Mouse (Mus musculus) lung, embryonic 14.5 days (tissue): ENCODE data around the gene Zfp991. TPM values are rescaled to one million over a fixed set of nuclear protein-coding genes. Genes with fewer than 3 reads are reported as not detected.
"Not testable (repeated sequence)": the region's sequence is repeated elsewhere in the genome, so short reads cannot be mapped to it uniquely, and the experiment has no call there.

Source experiments
- ATAC-seq: fragments of 200-750 bp; cut with Nextera tagmentation; 2 replicates; pipeline ENCODE4 v1.8.0; 2017; ENCODE audit warnings: mild to moderate bottlenecking, moderate TSS enrichment, moderate library complexity; ENCODE audit not compliant: insufficient read depth
- DNase-seq: peaks from one replicate; pipeline ENCODE4 v3.0.0-alpha.2; 2015
- H3K27ac ChIP-seq: fragments of 300-500 bp; sonication (generic); 2 replicates; pipeline ENCODE4 v1.5.1; 2014; ENCODE audit warnings: low read depth, mild to moderate bottlenecking, moderate library complexity
- H3K27me3 ChIP-seq: fragments of 300-500 bp; sonication (generic); 2 replicates; pipeline ENCODE4 v1.6.1; 2014; ENCODE audit warnings: low read length, control low read depth; ENCODE audit not compliant: insufficient read depth
- H3K36me3 ChIP-seq: fragments of 300-500 bp; sonication (generic); 2 replicates; pipeline ENCODE4 v1.6.1; 2014; ENCODE audit warnings: control low read depth; ENCODE audit not compliant: insufficient read depth
- H3K4me1 ChIP-seq: fragments of 300-500 bp; sonication (generic); 2 replicates; pipeline ENCODE4 v1.6.1; 2014; ENCODE audit warnings: antibody characterized with exemption, control low read depth; ENCODE audit not compliant: insufficient read depth
- H3K4me2 ChIP-seq: fragments of 300-500 bp; sonication (generic); 2 replicates; pipeline ENCODE4 v1.6.1; 2014; ENCODE audit warnings: mild to moderate bottlenecking
- H3K4me3 ChIP-seq: fragments of 300-500 bp; sonication (generic); 2 replicates; pipeline ENCODE4 v1.5.1; 2014; ENCODE audit warnings: low read depth, low read length
- H3K9ac ChIP-seq: fragments of 300-500 bp; sonication (generic); 2 replicates; pipeline ENCODE4 v1.6.1; 2014
- H3K9me3 ChIP-seq: fragments of 300-500 bp; sonication (generic); 2 replicates; pipeline ENCODE4 v1.6.1; 2016; ENCODE audit warnings: low read depth, low read length, control low read depth
- WGBS: fragments of 180-500 bp; shearing (Covaris S2); extraction: QIAGEN DNeasy Blood & Tissue Kit; methylation state at CpG from one replicate; pipeline ENCODE4 v1.1.7; 2014; 5-methylcytosine and 5-hydroxymethylcytosine counted together
- polyA plus RNA-seq: library from polyadenylated mRNA; unstranded; fragments of >200 nt; fragmentation: Nextera tagmentation; extraction: Ambion mirVana; gene quantifications from 2 replicates; pipeline ENCODE4 v1.2.1, GENCODE M21; 2014

The Zfp991 gene
- 4.3 and 4.9 TPM in 2 replicates for polyA plus RNA-seq

- H3K4me3 ChIP-seq, H3K27me3 ChIP-seq, H3K9ac ChIP-seq, ATAC-seq, H3K36me3 ChIP-seq, H3K4me1 ChIP-seq, DNase-seq, H3K4me2 ChIP-seq, H3K27ac ChIP-seq: not testable (repeated sequence)
- 44% methylated on average over 2 of the region's 15 CpGs for WGBS
- H3K9me3 ChIP-seq = peaks cover 10% of the 10 kb centered on the region; the same call in 1 of the 2 replicates
These were observed at the start of gene Zfp991 for GRCm38 (mm10) chr4:147131837-147132459. Gene Zfp991, plus strand, starts transcription at chr4:147132038.

DNA sequence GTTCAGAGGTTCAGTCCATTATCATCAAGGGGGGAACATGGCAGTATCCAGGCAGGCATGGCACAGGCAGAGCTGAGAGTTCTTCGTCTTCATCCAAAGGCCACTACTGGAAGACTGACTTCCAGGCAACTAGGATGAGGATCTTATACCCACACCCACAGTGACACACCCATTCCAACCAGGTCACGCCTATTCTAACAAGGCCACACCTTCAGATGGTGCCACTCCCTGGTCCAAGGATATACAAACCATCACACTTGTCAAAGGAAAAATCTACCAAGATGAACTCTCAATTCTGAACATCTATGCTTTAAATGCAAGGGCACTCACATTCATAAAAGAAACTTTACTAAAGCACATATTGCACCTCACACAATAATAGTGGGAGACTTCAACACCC is 36.2 kb upstream of the Zfp991 start:
- ATAC-seq, H3K36me3 ChIP-seq, H3K9ac ChIP-seq, H3K4me2 ChIP-seq, H3K4me1 ChIP-seq, H3K27me3 ChIP-seq, DNase-seq, H3K27ac ChIP-seq, H3K9me3 ChIP-seq, H3K4me3 ChIP-seq: not testable (repeated sequence)
- 65% methylated on average over 2 of the region's 2 CpGs for WGBS

- H3K9ac ChIP-seq, H3K36me3 ChIP-seq, H3K9me3 ChIP-seq, H3K27ac ChIP-seq, H3K27me3 ChIP-seq, H3K4me1 ChIP-seq: not testable (repeated sequence)
- DNase-seq = peak; percentile 13
- peak overlapping the region; percentile 38 for H3K4me3 ChIP-seq
- peak overlapping the region; percentile 63 for H3K4me2 ChIP-seq
- under 1% methylated on average over 84 of the region's 109 CpGs for WGBS
- ATAC-seq = peak; percentile 80; the same call in 1 of the 2 replicates
These were observed 29.9 kb upstream of the Zfp991 start for GRCm38 (mm10) chr4:147101666-147102626.

DNA sequence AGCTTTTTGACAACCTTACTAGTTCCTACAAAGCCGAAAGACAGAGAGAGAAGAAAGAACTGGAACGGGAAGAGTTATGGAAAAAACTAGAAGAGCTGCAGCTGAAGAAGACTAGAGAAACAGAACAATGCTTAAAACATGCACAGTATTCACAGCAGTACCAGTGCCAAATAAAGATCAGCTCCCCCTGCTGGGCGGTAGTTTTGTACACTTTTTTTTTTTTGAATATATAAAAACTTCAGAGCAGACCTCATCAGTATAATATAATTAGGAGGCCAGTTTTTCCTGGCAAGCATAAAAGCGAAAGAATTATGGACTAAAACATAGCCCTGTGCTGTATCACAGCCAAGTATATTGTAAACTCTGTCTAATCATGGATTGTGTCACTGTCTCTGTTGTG is 28.0 kb upstream of the Zfp991 start:
- H3K4me3 ChIP-seq, H3K27me3 ChIP-seq, ATAC-seq, H3K27ac ChIP-seq, H3K36me3 ChIP-seq, H3K9me3 ChIP-seq, H3K4me1 ChIP-seq, H3K9ac ChIP-seq, H3K4me2 ChIP-seq: not testable (repeated sequence)
- 45% methylated on average over 4 of the region's 4 CpGs for WGBS
- peak; percentile 8 for DNase-seq

DNA sequence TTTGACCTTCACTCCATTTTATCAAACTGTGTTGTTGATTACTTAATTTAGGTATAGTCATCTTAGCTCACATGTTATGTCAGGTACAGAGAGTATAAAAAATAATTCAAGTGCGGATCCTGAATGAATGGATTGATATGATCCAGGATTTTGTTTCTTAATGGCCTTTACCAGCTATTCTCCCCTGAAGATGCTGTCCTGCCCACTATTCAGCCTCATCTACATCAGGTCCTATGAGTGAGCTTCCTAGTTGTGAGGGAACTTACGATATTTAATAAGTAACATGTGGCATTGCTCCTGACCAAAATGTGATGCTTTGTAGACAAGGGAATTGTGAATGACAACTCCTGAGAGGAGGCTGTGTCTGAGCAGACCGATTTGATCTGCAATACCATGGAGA is 14.0 kb upstream of the Zfp991 start:
- not testable (repeated sequence) for H3K4me1 ChIP-seq, ATAC-seq, H3K9me3 ChIP-seq, H3K27me3 ChIP-seq, H3K4me2 ChIP-seq, H3K36me3 ChIP-seq, H3K27ac ChIP-seq, H3K9ac ChIP-seq, H3K4me3 ChIP-seq
- peak; percentile 0 for DNase-seq
- WGBS = 70% methylated on average over 2 of the region's 3 CpGs

DNA sequence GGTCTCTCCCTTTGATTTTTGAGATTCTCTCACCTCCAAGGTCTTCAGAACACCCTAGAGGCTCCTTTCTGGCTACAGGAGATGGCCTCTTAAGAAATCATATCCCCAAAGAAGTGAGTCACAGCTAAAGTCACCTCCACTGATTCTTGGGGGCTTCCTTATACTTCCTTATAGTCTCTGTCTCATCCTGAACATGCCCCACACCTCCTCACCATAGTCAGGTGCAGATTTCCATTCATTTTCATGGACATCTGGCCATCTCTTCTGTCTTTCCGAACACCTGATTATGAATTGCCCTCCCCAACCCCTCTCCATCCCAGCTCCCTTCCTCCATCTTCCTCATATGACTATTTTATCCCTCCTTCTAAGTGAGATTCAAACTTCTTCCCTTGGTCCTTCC is 9.6 kb upstream of the Zfp991 start:
- DNase-seq = peak; percentile 0
- ATAC-seq, H3K36me3 ChIP-seq, H3K27me3 ChIP-seq, H3K4me2 ChIP-seq, H3K9ac ChIP-seq, H3K4me3 ChIP-seq, H3K4me1 ChIP-seq, H3K27ac ChIP-seq: not testable (repeated sequence)
- peaks cover 25% of the 10 kb centered on the region; the same call in 1 of the 2 replicates for H3K9me3 ChIP-seq
- 64% methylated on average over 1 of the region's 1 CpGs for WGBS

- H3K36me3 ChIP-seq, H3K27ac ChIP-seq, H3K4me3 ChIP-seq, H3K27me3 ChIP-seq, H3K4me2 ChIP-seq, ATAC-seq, H3K9ac ChIP-seq, DNase-seq, H3K4me1 ChIP-seq: not testable (repeated sequence)
- H3K9me3 ChIP-seq = peaks cover 32% of the 10 kb centered on the region; the same call in 1 of the 2 replicates
These were observed 8.0 kb upstream of the Zfp991 start for GRCm38 (mm10) chr4:147123797-147124196.

- H3K36me3 ChIP-seq, H3K27ac ChIP-seq, H3K4me1 ChIP-seq, H3K27me3 ChIP-seq: not testable (repeated sequence)
- ATAC-seq (peak; percentile 99), DNase-seq (peak; percentile 59)
- WGBS = 8% methylated on average over 45 of the region's 48 CpGs
- Histone ChIP-seq H3K9me3 (peaks cover 32% of the 10 kb centered on the region; the same call in 1 of the 2 replicates), H3K9ac (peak overlapping the region; percentile 66), H3K4me2 (peak overlapping the region; percentile 75), H3K4me3 (peak overlapping the region; percentile 51)
These were observed 7.2 kb upstream of the Zfp991 start for GRCm38 (mm10) chr4:147124400-147125306.

GRCm38 (mm10) chr4:147125326-147125725 is 6.5 kb upstream of the Zfp991 start:
- peak overlapping the region; percentile 75 for H3K4me2 ChIP-seq
- H3K36me3 ChIP-seq, H3K27me3 ChIP-seq, ATAC-seq, DNase-seq, H3K27ac ChIP-seq, H3K4me1 ChIP-seq, H3K9ac ChIP-seq: not testable (repeated sequence)
- 19% methylated on average over 4 of the region's 4 CpGs for WGBS
- peaks cover 32% of the 10 kb centered on the region; the same call in 1 of the 2 replicates for H3K9me3 ChIP-seq
- peak overlapping the region; percentile 51 for H3K4me3 ChIP-seq
